Mouse (Mus musculus) embryonic facial prominence, embryonic 10.5 days (tissue): Measurements from ENCODE around the gene Mfsd4b1. TPM values are rescaled to one million over a fixed set of nuclear protein-coding genes. Genes with fewer than 3 reads are reported as not detected.

Source experiments
- DNase-seq: peaks from one replicate; pipeline ENCODE4 v3.0.0-alpha.2; 2017; ENCODE audit warnings: low spot score
- H3K27ac ChIP-seq: fragments of 300-500 bp; sonication (generic); replicated peaks from 2 replicates; pipeline ENCODE4 v1.5.1; 2016; ENCODE audit warnings: mild to moderate bottlenecking
- H3K27me3 ChIP-seq: fragments of 300-500 bp; sonication (generic); replicated peaks from 2 replicates; pipeline ENCODE4 v1.6.1; 2016; ENCODE audit warnings: low read depth, mild to moderate bottlenecking; ENCODE audit not compliant: poor library complexity, severe bottlenecking
- H3K36me3 ChIP-seq: fragments of 300-500 bp; sonication (generic); replicated peaks from 2 replicates; pipeline ENCODE4 v1.6.1; 2016; ENCODE audit warnings: mild to moderate bottlenecking, moderate library complexity
- H3K4me1 ChIP-seq: fragments of 300-500 bp; sonication (generic); 2 replicates; pipeline ENCODE4 v1.6.1; 2016
- H3K4me3 ChIP-seq: fragments of 300-500 bp; sonication (generic); 2 replicates; pipeline ENCODE4 v1.5.1; 2016; ENCODE audit warnings: mild to moderate bottlenecking, moderate library complexity
- H3K9me3 ChIP-seq: fragments of 300-500 bp; sonication (generic); 2 replicates; pipeline ENCODE4 v1.6.1; 2016; ENCODE audit warnings: mild to moderate bottlenecking
- WGBS: fragments of 180-500 bp; shearing (Covaris S2); methylation state at CpG from one replicate; pipeline ENCODE4 v1.1.7; 2016; 5-methylcytosine and 5-hydroxymethylcytosine counted together
- polyA plus RNA-seq: library from polyadenylated mRNA; unstranded; fragments of >200 nt; fragmentation: Nextera tagmentation; extraction: Ambion mirVana; gene quantifications from 2 replicates; pipeline ENCODE4 v1.2.1, GENCODE M21; 2016

Mfsd4b1 gene
- polyA plus RNA-seq, 1 experiment from 2014 or later: 0.22 TPM

DNA sequence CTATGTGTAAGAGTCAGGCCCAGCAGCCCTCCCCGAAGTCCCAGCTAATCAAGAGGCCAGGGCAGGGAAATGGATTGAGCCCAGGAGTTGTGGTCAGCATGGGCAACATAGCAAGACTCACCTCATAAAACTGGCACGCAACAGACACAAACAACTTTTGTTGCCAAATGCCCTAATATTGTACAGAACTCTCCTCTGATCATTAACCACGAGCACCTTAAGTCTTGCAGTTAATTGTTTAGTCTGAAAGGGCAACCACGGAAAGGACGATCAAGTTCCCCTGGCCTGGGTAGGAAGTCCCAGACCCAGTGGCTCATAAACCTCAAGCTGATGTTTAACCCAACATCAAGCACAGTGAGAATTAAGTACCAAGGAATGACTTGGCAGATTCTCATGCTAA lies 42.5 kb downstream of the Mfsd4b1 start:
- Histone ChIP-seq H3K27me3 (no peaks in the 10 kb centered on the region), H3K36me3 (no peaks in the 10 kb centered on the region), H3K4me3 (no peak overlapping the region), H3K27ac (no peak overlapping the region), H3K9me3 (peaks cover 7% of the 10 kb centered on the region), H3K4me1 (no peaks in the 10 kb centered on the region)
- DNase-seq: no peak
- WGBS: 77% methylated on average over 5 of the region's 5 CpGs

DNA sequence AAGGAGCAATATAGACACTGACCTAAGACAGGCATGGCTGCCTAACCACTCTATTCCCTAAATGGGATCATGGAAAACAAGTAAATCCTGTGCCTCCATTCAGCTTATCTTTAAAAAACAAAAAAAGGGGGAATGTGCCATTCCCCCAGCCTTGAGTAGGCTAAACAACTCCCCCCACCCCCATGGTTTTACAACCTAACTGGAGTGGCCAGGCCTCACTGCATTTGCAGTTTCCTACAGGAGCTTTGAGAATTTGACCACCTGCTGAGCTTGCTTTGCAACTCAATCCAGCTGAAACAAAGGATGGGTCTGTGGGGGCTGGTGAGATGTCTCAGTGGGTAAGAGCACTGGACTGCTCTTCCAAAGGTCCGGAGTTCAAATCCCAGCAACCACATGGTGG lies 46.8 kb downstream of the Mfsd4b1 start:
- Histone ChIP-seq H3K36me3 (no peaks in the 10 kb centered on the region), H3K9me3 (peaks cover 10% of the 10 kb centered on the region), H3K27me3 (no peaks in the 10 kb centered on the region), H3K27ac (no peak overlapping the region), H3K4me1 (no peaks in the 10 kb centered on the region), H3K4me3 (no peak overlapping the region)
- no peak for DNase-seq
- WGBS: 93% methylated on average over 1 of the region's 1 CpGs

DNA sequence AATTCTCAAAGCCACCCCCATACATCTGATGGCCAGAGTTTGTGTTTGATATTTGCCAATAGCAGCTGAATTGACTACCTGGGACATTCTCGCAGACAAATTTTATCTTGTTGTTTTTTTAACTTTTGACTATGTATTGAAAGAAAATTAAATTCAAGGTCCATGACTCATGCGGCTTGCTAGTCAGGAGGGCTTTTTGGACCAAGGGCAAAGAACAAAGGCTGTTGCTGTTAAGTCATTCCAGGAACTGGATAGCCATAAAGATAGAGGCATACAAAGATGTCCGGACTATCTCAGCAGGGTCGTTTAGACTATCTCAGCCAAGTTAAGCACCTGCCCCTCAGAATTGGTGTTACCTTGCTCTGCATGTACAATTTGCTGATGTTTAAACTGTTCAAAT lies 47.7 kb downstream of the Mfsd4b1 start:
- no peaks in the 10 kb centered on the region for H3K4me1 ChIP-seq
- H3K27ac ChIP-seq: no peak overlapping the region
- WGBS: 95% methylated on average over 4 of the region's 4 CpGs
- H3K9me3 ChIP-seq: peaks cover 10% of the 10 kb centered on the region
- H3K27me3 ChIP-seq: no peaks in the 10 kb centered on the region
- no peak for DNase-seq
- no peaks in the 10 kb centered on the region for H3K36me3 ChIP-seq
- H3K4me3 ChIP-seq: no peak overlapping the region

GRCm38 (mm10) chr10:39975771-39976170 lies 49.3 kb downstream of the Mfsd4b1 start:
- Histone ChIP-seq H3K4me3 (no peak overlapping the region), H3K27ac (no peak overlapping the region), H3K9me3 (peaks cover 10% of the 10 kb centered on the region), H3K4me1 (no peaks in the 10 kb centered on the region), H3K27me3 (no peaks in the 10 kb centered on the region), H3K36me3 (no peaks in the 10 kb centered on the region)
- no peak for DNase-seq
- WGBS: 35% methylated on average over 2 of the region's 2 CpGs

GRCm38 (mm10) chr10:39974982-39975381 lies 50.1 kb downstream of the Mfsd4b1 start:
- 61% methylated on average over 11 of the region's 11 CpGs for WGBS
- no peak for DNase-seq
- H3K27me3 ChIP-seq: no peaks in the 10 kb centered on the region
- no peaks in the 10 kb centered on the region for H3K36me3 ChIP-seq
- H3K4me3 ChIP-seq: no peak overlapping the region
- H3K9me3 ChIP-seq: peaks cover 10% of the 10 kb centered on the region
- no peaks in the 10 kb centered on the region for H3K4me1 ChIP-seq
- no peak overlapping the region for H3K27ac ChIP-seq

DNA sequence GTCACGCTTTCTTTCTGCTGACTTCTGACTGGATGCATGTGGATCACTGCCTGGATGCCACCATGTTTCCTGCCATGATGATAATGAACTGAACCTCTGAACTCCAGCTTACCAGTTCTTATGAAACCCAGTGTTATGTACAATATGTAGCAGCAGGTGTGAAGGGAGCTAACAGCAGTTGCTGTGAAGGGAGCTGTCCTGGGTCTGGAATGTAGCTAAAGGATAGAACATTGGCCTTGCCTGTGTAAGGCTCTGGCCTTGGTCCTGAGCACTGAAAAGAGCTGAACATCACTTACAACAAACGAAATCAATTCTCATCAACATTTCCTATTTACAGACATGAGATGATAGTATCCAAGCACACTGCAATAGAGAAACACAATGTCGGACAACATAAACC lies 57.6 kb downstream of the Mfsd4b1 start:
- H3K4me3 ChIP-seq: no peak overlapping the region
- no peaks in the 10 kb centered on the region for H3K4me1 ChIP-seq
- H3K27me3 ChIP-seq: no peaks in the 10 kb centered on the region
- H3K36me3 ChIP-seq: no peaks in the 10 kb centered on the region
- DNase-seq: peak; percentile 30
- H3K27ac ChIP-seq: no peak overlapping the region
- no peaks in the 10 kb centered on the region for H3K9me3 ChIP-seq
- WGBS: 85% methylated on average over 3 of the region's 3 CpGs

GRCm38 (mm10) chr10:39961906-39962305 lies 63.2 kb downstream of the Mfsd4b1 start:
- Histone ChIP-seq H3K4me1 (peaks cover 12% of the 10 kb centered on the region), H3K36me3 (no peaks in the 10 kb centered on the region), H3K27ac (no peak overlapping the region), H3K4me3 (no peak overlapping the region), H3K9me3 (no peaks in the 10 kb centered on the region), H3K27me3 (peaks cover 16% of the 10 kb centered on the region; the same call in 1 of the 2 replicates)
- peak; percentile 3 for DNase-seq
- 57% methylated on average over 1 of the region's 1 CpGs for WGBS

DNA sequence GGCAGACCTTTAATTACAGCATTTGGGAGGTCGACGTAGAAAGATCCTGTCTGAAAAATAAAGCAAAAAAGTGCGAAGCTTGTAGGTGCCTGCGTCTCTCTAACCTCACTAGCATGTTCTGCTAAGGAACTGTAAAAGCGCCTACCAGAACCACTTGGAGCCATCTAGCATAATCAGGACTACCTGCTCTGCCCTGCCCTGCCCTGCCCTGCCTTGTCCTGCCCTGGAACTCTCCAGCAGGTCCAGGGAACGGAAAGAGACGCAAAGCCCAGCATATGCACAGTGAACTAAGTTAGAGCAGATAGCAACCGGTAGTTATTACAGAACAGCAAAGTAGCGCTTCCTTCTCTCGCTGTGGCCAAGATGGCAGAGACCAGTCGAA lies 64.6 kb downstream of the Mfsd4b1 start:
- H3K4me3 ChIP-seq: peak overlapping the region; percentile 73

DNA sequence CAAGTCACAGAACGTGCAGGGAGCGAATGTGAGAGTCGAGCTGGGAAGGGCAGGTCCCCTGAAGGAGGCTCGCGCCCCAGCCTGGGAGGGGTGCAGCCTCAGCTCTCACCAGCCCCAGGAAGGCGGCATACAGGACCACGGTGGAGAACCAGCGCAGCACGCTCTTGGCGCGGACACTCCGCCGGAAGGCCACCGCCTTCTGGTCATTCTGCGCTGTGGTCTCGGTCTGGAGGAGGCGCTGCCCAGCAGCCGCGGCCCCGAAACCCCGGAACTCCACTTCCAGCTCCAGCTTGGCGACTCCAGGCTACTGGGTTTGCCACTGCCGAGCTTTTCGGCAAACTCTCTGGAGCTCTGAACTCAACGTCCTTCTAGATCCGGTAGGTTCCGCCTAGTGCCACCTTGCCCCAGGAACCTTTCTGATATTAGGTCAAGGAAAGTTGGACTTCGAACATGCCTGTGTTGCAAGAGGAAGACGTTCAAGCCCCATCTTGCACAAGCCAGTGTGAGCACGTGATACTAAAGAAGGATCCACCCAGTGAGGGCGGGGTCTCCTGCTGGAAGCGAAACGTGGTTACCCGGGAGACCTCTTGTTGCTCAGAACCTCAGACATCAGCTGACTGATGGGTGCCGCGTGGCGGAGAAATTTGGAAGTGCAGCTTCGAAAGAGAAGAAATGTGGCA lies 65.2 kb downstream of the Mfsd4b1 start, which contains the start of gene Mfsd4b3:
Gene Mfsd4b3 (minus strand): TSS at position 393 of the 680 bp plus-strand sequence.
- no peaks in the 10 kb centered on the region for H3K36me3 ChIP-seq
- peak; percentile 93 for DNase-seq
- peak within 1 kb of the TSS; percentile 71 for H3K27ac ChIP-seq
- peaks cover 16% of the 10 kb centered on the region; the same call in 1 of the 2 replicates for H3K27me3 ChIP-seq
- H3K4me1 ChIP-seq: peaks cover 12% of the 10 kb centered on the region
- H3K4me3 ChIP-seq: peak within 1 kb of the TSS; percentile 73
- H3K9me3 ChIP-seq: no peaks in the 10 kb centered on the region
- under 1% methylated on average over 38 of the region's 38 CpGs for WGBS

More for the DNA sequence above, 64.6 kb downstream of the Mfsd4b1 start:
- H3K9me3 ChIP-seq: no peaks in the 10 kb centered on the region
- DNase-seq: peak; percentile 12
- no peaks in the 10 kb centered on the region for H3K36me3 ChIP-seq
- H3K27ac ChIP-seq: no peak overlapping the region
- WGBS: 46% methylated on average over 11 of the region's 11 CpGs
- H3K4me1 ChIP-seq: peaks cover 12% of the 10 kb centered on the region
- H3K27me3 ChIP-seq: peaks cover 16% of the 10 kb centered on the region; the same call in 1 of the 2 replicates

DNA sequence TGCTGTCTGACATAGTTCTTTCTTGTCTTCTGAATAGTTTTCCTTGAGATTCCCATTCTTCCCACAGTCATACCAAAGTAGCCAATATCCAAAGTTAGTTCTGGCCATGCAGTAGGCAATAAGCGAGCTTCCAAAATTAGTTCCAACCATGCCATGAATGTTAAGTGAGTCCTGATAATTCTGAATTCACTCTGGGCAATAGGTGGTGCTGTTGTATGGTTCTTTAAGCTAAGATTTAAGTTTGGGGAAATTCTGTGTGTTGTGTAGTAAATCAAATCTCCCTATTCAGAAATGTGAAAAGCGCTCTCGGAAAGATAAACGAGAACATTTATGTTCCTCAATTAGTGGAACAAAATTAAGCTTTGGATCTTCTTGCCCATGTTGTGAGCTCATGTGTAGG lies 66.8 kb downstream of the Mfsd4b1 start:
- no peak overlapping the region for H3K27ac ChIP-seq
- 76% methylated on average over 4 of the region's 4 CpGs for WGBS
- no peaks in the 10 kb centered on the region for H3K36me3 ChIP-seq
- DNase-seq: no peak
- H3K4me1 ChIP-seq: peaks cover 12% of the 10 kb centered on the region
- H3K9me3 ChIP-seq: no peaks in the 10 kb centered on the region
- peaks cover 16% of the 10 kb centered on the region; the same call in 1 of the 2 replicates for H3K27me3 ChIP-seq
- H3K4me3 ChIP-seq: no peak overlapping the region

- Histone ChIP-seq H3K27ac (no peak overlapping the region), H3K36me3 (no peaks in the 10 kb centered on the region), H3K27me3 (peaks cover 16% of the 10 kb centered on the region; the same call in 1 of the 2 replicates), H3K4me1 (peaks cover 12% of the 10 kb centered on the region), H3K9me3 (no peaks in the 10 kb centered on the region), H3K4me3 (no peak overlapping the region)
- 74% methylated on average over 2 of the region's 2 CpGs for WGBS
- DNase-seq: no peak
Observed at GRCm38 (mm10) chr10:39956340-39956878, 68.7 kb downstream of the Mfsd4b1 start.

DNA sequence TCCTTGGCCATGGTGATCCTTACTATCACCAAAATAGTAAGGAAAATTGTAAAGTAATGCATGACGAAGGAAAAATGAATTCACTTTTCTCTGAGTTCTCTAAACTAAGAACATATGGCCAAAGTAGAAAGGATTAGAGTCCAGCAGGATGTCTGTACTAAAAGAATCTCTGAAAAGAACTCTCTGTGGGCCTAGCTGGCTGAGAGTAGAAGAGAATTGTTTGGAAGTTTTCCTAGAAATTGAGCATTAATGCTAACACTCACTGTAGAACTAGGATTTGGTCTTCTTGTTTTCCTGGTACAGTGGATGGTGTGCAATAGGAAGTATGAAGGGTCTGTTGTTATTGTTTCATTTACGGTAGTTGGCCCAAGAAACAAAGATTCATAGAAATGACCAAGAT lies 69.9 kb downstream of the Mfsd4b1 start:
- Histone ChIP-seq H3K4me1 (peaks cover 8% of the 10 kb centered on the region), H3K27me3 (peaks cover 16% of the 10 kb centered on the region; the same call in 1 of the 2 replicates), H3K9me3 (no peaks in the 10 kb centered on the region), H3K36me3 (no peaks in the 10 kb centered on the region), H3K4me3 (no peak overlapping the region), H3K27ac (no peak overlapping the region)
- no peak for DNase-seq
- 87% methylated on average over 2 of the region's 2 CpGs for WGBS
